Mouse (Mus musculus) olfactory bulb, adult 2 months (tissue): ENCODE measurements at regions not wholly inside any gene's neighbourhood (a gene's known extent, or its start where the extent isn't known, plus 50 kb on each side); places are given as distances from the start of the nearest gene placed in this dataset.

Source experiments
- CTCF ChIP-seq: fragments of 200-500 bp; IDR thresholded peaks from 2 replicates; pipeline ENCODE4 v1.5.1; 2012; ENCODE audit warnings: low read depth, mild to moderate bottlenecking, low read length, moderate library complexity; ENCODE audit not compliant: insufficient read depth
- POLR2A ChIP-seq: fragments of 200-500 bp; IDR thresholded peaks from 2 replicates; pipeline ENCODE4 v1.6.1; 2012; ENCODE audit warnings: mild to moderate bottlenecking, low read depth, low read length, moderate library complexity; ENCODE audit not compliant: insufficient read depth

- TF ChIP-seq POLR2A (no peak), CTCF (no peak)
Measured at GRCm38 (mm10) chr13:101931264-101931663, 163.2 kb upstream of the Pik3r1 start.
